Mouse (Mus musculus): ENCODE data around the gene Ttll9.

DNA sequence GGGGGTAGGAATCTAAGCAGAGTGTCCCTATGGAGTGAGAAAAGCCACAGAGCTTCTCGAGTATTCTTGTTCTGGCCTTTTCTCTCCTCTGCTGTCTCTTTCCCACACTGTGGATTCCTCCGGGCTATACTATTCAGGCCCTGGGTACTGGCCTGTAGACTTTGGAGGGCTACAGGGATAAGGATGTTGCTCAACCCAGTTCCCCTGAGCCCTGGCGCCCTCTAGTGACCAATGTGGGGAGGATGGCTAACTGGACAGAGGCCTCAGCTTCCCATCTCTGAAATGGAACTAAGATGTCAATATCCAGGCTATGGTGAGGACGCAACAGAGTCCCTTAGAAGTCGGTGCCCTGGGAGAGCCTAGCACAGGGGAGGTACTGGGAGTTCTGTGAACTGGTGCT lies 28.7 kb upstream of the Ttll9 start:
- TF ChIP-seq POLR2A (IDR thresholded peaks at IDR 0.05; ENCODE audit: borderline replicate concordance, extremely low read depth, insufficient read depth, insufficient read length, poor library complexity, severe bottlenecking) (no peak), CTCF (IDR thresholded peaks at IDR 0.05; ENCODE audit: borderline replicate concordance, extremely low read depth, insufficient read depth, insufficient read length) (peak; percentile 59)

Data from brain, embryonic 14.5 days (tissue).